Mouse (Mus musculus): ENCODE measurements around the gene Mgat5. TPM values are rescaled to one million over a fixed set of nuclear protein-coding genes. Genes with fewer than 3 reads are reported as not detected.

Mgat5 gene
- polyA plus RNA-seq, 1 experiment from 2014 or later = 12.6 TPM

GRCm38 (mm10) chr1:127219621-127220020 lies 14.8 kb downstream of the Mgat5 start:
- no peak overlapping the region for H3K27ac ChIP-seq (replicated peaks)
- H3K36me3 ChIP-seq = no peaks in the 10 kb centered on the region
- H3K4me1 ChIP-seq = no peaks in the 10 kb centered on the region
- 83% methylated on average over 4 of the region's 4 CpGs for WGBS
- H3K9me3 ChIP-seq = no peaks in the 10 kb centered on the region
- no peak for ATAC-seq (replicated peaks)
- no peak overlapping the region for H3K4me2 ChIP-seq (replicated peaks)
- no peak overlapping the region for H3K9ac ChIP-seq (replicated peaks)
- no peak overlapping the region for H3K4me3 ChIP-seq
- no peaks in the 10 kb centered on the region for H3K27me3 ChIP-seq

GRCm38 (mm10) chr1:127221998-127222736 lies 17.4 kb downstream of the Mgat5 start:
- no peak overlapping the region for H3K4me2 ChIP-seq (replicated peaks)
- H3K4me3 ChIP-seq = no peak overlapping the region
- no peak overlapping the region for H3K9ac ChIP-seq (replicated peaks)
- 90% methylated on average over 8 of the region's 8 CpGs for WGBS
- ATAC-seq (replicated peaks) = no peak
- H3K27ac ChIP-seq (replicated peaks) = no peak overlapping the region
- no peaks in the 10 kb centered on the region for H3K36me3 ChIP-seq
- no peaks in the 10 kb centered on the region for H3K4me1 ChIP-seq
- H3K27me3 ChIP-seq = no peaks in the 10 kb centered on the region
- H3K9me3 ChIP-seq = no peaks in the 10 kb centered on the region

GRCm38 (mm10) chr1:127225060-127225459 lies 20.2 kb downstream of the Mgat5 start:
- Histone ChIP-seq H3K9me3 (no peaks in the 10 kb centered on the region), H3K27ac (replicated peaks) (no peak overlapping the region), H3K36me3 (no peaks in the 10 kb centered on the region), H3K27me3 (no peaks in the 10 kb centered on the region), H3K9ac (replicated peaks) (no peak overlapping the region), H3K4me1 (no peaks in the 10 kb centered on the region), H3K4me2 (replicated peaks) (no peak overlapping the region), H3K4me3 (no peak overlapping the region)
- 95% methylated on average over 5 of the region's 5 CpGs for WGBS
- no peak for ATAC-seq (replicated peaks)

- no peak overlapping the region for H3K27ac ChIP-seq (replicated peaks)
- ATAC-seq (replicated peaks) = no peak
- 93% methylated on average over 2 of the region's 2 CpGs for WGBS
Observed at GRCm38 (mm10) chr1:127229011-127229410, 24.2 kb downstream of the Mgat5 start.

GRCm38 (mm10) chr1:127230468-127230867 lies 25.7 kb downstream of the Mgat5 start:
- Histone ChIP-seq H3K36me3 (no peaks in the 10 kb centered on the region), H3K9me3 (no peaks in the 10 kb centered on the region), H3K27ac (replicated peaks) (no peak overlapping the region), H3K4me3 (no peak overlapping the region), H3K4me2 (replicated peaks) (no peak overlapping the region), H3K9ac (replicated peaks) (no peak overlapping the region), H3K4me1 (no peaks in the 10 kb centered on the region), H3K27me3 (no peaks in the 10 kb centered on the region)
- ATAC-seq (replicated peaks) = no peak
- WGBS = 81% methylated on average over 2 of the region's 2 CpGs

More at GRCm38 (mm10) chr1:127229011-127229410, 24.2 kb downstream of the Mgat5 start:
- H3K4me1 ChIP-seq = no peaks in the 10 kb centered on the region
- no peak overlapping the region for H3K4me2 ChIP-seq (replicated peaks)
- H3K27me3 ChIP-seq = no peaks in the 10 kb centered on the region
- no peak overlapping the region for H3K9ac ChIP-seq (replicated peaks)
- no peak overlapping the region for H3K4me3 ChIP-seq
- no peaks in the 10 kb centered on the region for H3K36me3 ChIP-seq
- no peaks in the 10 kb centered on the region for H3K9me3 ChIP-seq

- Histone ChIP-seq H3K4me3 (no peak overlapping the region), H3K27ac (replicated peaks) (no peak overlapping the region), H3K9me3 (no peaks in the 10 kb centered on the region), H3K4me1 (no peaks in the 10 kb centered on the region), H3K4me2 (replicated peaks) (no peak overlapping the region), H3K9ac (replicated peaks) (no peak overlapping the region), H3K36me3 (no peaks in the 10 kb centered on the region), H3K27me3 (no peaks in the 10 kb centered on the region)
- no peak for ATAC-seq (replicated peaks)
- WGBS = 73% methylated on average over 4 of the region's 4 CpGs
Observed at GRCm38 (mm10) chr1:127233191-127233651, 28.4 kb downstream of the Mgat5 start.

- Histone ChIP-seq H3K9me3 (no peaks in the 10 kb centered on the region), H3K4me2 (replicated peaks) (no peak overlapping the region), H3K4me1 (0 out of 2 replicates have a peak, but pooled peaks cover 4% of the 10 kb centered on the region), H3K27ac (replicated peaks) (no peak overlapping the region), H3K27me3 (no peaks in the 10 kb centered on the region), H3K36me3 (no peaks in the 10 kb centered on the region), H3K4me3 (no peak overlapping the region), H3K9ac (replicated peaks) (no peak overlapping the region)
- 86% methylated on average over 4 of the region's 4 CpGs for WGBS
- no peak for ATAC-seq (replicated peaks)
Observed at GRCm38 (mm10) chr1:127235157-127235556, 30.3 kb downstream of the Mgat5 start.

- no peak for ATAC-seq (replicated peaks)
- no peak overlapping the region for H3K27ac ChIP-seq (replicated peaks)
- 76% methylated on average over 8 of the region's 8 CpGs for WGBS
Observed at GRCm38 (mm10) chr1:127236396-127236795, 31.6 kb downstream of the Mgat5 start.

GRCm38 (mm10) chr1:127238871-127239314 lies 34.1 kb downstream of the Mgat5 start:
- Histone ChIP-seq H3K9ac (replicated peaks) (no peak overlapping the region), H3K4me2 (replicated peaks) (no peak overlapping the region), H3K4me3 (no peak overlapping the region), H3K36me3 (no peaks in the 10 kb centered on the region), H3K9me3 (no peaks in the 10 kb centered on the region), H3K27ac (replicated peaks) (no peak overlapping the region; the same call in 1 of the 2 replicates), H3K4me1 (0 out of 2 replicates have a peak, but pooled peaks cover 4% of the 10 kb centered on the region), H3K27me3 (no peaks in the 10 kb centered on the region)
- 35% methylated on average over 6 of the region's 6 CpGs for WGBS
- ATAC-seq (replicated peaks) = no peak; the same call in 1 of the 2 replicates

More at GRCm38 (mm10) chr1:127236396-127236795, 31.6 kb downstream of the Mgat5 start:
- Histone ChIP-seq H3K4me1 (0 out of 2 replicates have a peak, but pooled peaks cover 4% of the 10 kb centered on the region), H3K27me3 (no peaks in the 10 kb centered on the region), H3K9ac (replicated peaks) (no peak overlapping the region), H3K9me3 (no peaks in the 10 kb centered on the region), H3K36me3 (no peaks in the 10 kb centered on the region), H3K4me3 (no peak overlapping the region), H3K4me2 (replicated peaks) (no peak overlapping the region)

- Histone ChIP-seq H3K9ac (replicated peaks) (no peak overlapping the region), H3K4me2 (replicated peaks) (no peak overlapping the region)
Observed at GRCm38 (mm10) chr1:127239914-127240313, 35.1 kb downstream of the Mgat5 start.

GRCm38 (mm10) chr1:127242151-127242887 lies 37.5 kb downstream of the Mgat5 start:
- no peak overlapping the region for H3K9ac ChIP-seq (replicated peaks)
- H3K27me3 ChIP-seq = no peaks in the 10 kb centered on the region
- ATAC-seq (replicated peaks) = no peak
- WGBS = 86% methylated on average over 15 of the region's 15 CpGs
- 0 out of 2 replicates have a peak, but pooled peaks cover 4% of the 10 kb centered on the region for H3K4me1 ChIP-seq
- H3K4me3 ChIP-seq = no peak overlapping the region
- no peaks in the 10 kb centered on the region for H3K9me3 ChIP-seq
- H3K4me2 ChIP-seq (replicated peaks) = no peak overlapping the region
- H3K27ac ChIP-seq (replicated peaks) = no peak overlapping the region
- no peaks in the 10 kb centered on the region for H3K36me3 ChIP-seq

More at GRCm38 (mm10) chr1:127239914-127240313, 35.1 kb downstream of the Mgat5 start:
- no peaks in the 10 kb centered on the region for H3K9me3 ChIP-seq
- no peak overlapping the region for H3K4me3 ChIP-seq
- WGBS = 30% methylated on average over 6 of the region's 6 CpGs
- H3K4me1 ChIP-seq = 0 out of 2 replicates have a peak, but pooled peaks cover 4% of the 10 kb centered on the region
- H3K27ac ChIP-seq (replicated peaks) = no peak overlapping the region
- H3K36me3 ChIP-seq = no peaks in the 10 kb centered on the region
- no peaks in the 10 kb centered on the region for H3K27me3 ChIP-seq
- no peak for ATAC-seq (replicated peaks)

Measured in forebrain, embryonic 15.5 days (tissue).